Mouse (Mus musculus) left cerebral cortex, postnatal 14 days (tissue): Measurements from ENCODE around the gene Fmn2. TPM values are rescaled to one million over a fixed set of nuclear protein-coding genes. Genes with fewer than 3 reads are reported as not detected.

Experiments used
- DNase-seq, 2 experiments: peaks; one replicate each; pipeline ENCODE4 v3.0.0; 2021 to 2022; ENCODE audit warnings: low spot score in 2 of 2, mixed read lengths in 1 of 2
- intact Hi-C: fragments of 180-260 bp; cut with DNase I; formaldehyde crosslinking; loops from one replicate; pipeline ENCODE4 v1.15.1; 2025
- total RNA-seq, 2 experiments: library from RNA; stranded (reverse); gene quantifications; 2 replicates each; pipeline ENCODE4 v1.2.3; 2021

Fmn2 gene
- total RNA-seq, 2 experiments from 2014 or later, result 57.5 to 64.6 TPM

DNA sequence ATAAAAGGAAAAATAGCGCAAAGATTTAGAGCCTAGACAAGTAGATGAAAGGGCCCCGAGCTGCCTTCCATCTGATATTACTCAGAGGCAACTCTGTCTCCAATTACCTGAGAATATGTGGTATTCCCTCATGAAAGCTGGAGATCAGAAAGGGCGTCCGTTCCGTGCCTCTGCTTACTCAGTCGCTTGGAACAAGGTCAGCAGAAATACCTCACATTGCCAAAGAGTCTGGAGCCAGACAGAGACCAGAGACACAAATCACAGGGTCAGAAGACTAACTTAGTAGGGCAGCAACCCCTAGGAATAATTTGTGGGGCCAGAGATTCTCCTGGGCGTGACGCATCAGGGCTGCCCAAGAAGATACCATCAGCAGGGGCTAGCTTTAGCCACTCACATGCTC lies 237.3 kb downstream of the Fmn2 start:
- DNase-seq, result no peak
- intact Hi-C loops, result no loop called here

DNA sequence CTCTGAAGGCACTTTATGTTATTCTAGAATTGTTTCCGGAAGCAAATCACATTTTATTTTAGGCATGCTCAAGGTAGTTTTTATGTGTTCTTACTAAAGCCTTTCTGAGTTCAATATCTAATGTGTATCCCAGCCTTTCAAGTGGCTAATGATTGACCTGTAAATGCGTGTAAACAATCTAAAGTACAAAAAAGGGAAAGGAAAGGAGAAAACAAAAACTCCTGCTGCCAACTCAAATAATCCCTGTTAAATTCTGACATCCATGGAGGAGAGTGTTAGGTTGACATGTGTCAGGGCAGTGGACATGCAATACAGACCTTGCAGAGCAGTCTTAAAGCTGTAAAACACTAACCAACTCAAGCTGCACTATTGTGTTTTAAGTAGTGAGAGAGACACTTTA lies 241.0 kb downstream of the Fmn2 start:
- no peak for DNase-seq
- intact Hi-C loops, result no loop called here

DNA sequence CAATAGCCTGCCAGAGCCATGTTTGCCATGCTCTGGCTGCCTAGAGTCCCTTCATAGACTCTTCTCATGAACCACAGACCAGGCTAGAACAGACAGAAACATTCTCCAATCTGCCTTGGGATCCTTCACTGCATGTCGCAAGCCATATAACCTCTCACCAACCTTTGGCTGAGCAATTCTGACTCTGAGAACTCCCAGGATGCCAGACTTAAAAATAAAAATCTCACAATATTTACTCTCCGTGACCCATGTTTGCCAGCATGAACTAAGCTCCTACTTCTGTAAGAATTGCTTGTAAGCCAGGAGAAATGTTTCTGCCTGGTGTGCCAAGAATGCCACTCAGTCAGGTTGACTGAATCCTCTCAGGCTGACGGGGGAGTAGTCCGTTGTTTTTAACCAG lies 246.9 kb downstream of the Fmn2 start:
- no peak for DNase-seq
- intact Hi-C loops, result no loop called here

DNA sequence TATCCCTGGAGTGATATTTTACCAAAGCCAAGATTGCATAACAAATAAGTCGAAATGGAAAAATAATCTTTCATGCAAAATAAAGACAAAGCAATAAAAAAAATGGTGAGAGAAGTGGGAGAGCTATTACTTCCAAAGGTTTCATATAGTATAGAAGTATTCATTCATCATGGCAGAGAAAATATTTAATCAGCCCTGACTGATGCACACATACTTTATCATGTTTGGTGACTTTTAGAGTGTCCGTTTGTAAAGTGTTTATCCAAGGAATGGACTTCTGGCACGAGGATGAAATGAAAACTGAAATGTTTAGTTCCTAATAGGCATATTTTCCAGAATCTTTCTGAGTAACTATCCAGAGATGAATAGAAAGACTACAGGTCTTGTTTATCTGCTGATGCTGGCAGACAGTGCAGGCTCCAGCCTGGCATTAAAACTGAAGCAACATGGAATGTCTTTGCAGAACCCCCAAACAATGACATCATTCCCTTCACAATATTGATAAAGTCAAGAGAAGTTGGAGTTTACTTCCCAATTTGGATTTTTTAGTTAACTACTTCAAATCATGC lies 249.4 kb downstream of the Fmn2 start:
- no peak for DNase-seq
- intact Hi-C loops, result no loop called here

DNA sequence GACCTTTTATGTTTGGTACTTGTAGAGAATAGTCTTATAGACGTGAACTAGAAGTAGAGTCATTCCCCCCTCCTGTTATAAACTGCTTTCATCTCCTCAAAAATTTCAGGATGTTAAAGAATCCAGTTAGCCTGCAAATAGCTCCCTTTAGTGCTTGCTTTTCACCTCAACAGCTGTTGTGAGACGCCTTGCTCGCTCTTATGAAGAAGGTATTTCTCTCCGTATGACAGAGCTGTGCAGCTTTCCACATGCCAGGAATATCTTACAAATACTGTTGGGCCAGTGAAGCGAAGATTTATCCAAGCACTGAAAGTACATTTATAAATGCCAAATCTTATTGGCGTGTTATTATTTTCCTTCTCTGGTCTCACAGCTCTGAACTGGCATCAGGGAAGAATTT lies 257.7 kb downstream of the Fmn2 start:
- no peak for DNase-seq
- intact Hi-C loops, result no loop called here

DNA sequence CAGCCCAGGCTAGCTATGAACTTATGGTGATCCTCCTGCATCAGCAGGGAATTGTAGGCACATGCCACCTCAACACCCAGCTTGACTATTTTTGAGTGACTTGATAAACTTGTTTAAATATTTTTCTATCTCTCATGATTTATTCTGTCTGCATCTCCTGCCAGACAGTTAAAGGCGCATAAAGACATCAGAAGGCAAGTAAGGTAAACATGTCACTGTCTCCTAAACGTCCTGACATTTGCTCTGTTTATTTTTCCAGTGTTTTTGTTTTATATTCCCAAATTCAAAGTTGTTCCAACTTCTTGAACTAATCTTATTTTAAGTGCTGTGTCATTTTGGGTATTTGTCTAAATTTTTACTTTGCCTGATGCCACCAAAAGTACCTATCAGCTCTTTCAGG lies 264.1 kb downstream of the Fmn2 start:
- DNase-seq, result no peak
- intact Hi-C loops, result no loop called here

DNA sequence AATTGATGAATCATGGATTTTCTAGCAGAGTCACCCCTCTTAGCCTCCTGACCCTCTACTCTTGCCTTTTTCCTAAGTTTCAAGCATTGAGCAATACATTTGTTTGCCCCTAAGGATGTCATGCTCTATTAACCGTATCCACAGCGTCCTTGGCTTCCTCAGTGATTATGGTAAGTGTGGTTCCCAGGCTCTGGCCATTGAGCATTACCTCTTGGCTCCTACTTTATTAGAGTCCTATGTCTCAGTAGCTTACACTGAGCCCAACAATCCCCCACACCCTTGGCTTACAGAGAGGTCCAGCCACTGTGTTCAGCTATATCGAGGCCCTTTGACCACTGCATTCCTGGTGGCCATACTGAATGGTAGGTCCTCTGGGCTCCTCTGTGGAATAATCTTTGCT lies 265.2 kb downstream of the Fmn2 start:
- intact Hi-C loops, result no loop called here

DNA sequence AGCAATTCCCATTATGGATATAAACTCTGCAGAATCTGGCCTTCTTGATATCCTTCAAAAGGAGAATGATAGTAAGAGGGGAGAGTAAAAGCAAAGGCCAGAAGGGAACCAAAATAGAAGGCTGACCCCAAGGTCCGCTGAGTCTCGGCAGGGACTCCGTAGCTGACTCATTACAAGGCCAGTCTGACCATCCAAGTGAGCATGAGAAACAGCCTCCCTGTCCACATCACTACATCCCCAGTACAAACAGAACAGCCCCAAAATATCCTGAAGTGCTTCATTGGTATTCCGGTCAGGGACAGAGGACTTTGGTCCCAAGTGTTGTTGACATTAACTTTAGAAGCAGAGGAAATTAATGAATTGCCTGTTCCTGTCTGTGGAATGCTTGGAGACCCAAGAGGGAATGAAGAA lies 270.3 kb downstream of the Fmn2 start:
- DNase-seq, result no peak
- intact Hi-C loops, result no loop called here

More for the DNA sequence above, 265.2 kb downstream of the Fmn2 start:
- DNase-seq, result no peak

DNA sequence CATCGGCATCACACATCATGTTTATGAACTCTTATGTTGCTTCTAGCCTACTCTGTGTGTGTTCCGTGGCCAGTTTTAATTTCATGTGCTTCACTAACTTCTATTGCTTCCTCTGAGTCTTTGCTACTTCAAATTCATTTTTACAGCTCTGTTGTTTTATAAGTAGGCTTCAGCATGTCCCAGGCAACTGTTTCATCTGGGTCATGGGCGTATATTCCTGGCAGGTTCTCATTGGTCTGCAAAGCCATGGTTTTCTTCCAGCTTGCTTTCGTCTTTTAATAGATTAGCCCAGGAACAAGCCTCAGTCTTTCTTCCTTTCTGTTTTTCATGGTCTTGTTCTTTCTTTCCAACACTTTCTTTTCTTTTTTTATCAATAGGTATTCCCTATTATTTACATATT lies 279.4 kb downstream of the Fmn2 start:
- DNase-seq, result peak in 1 of 2 experiments; percentile 55
- intact Hi-C loops, result no loop called here

DNA sequence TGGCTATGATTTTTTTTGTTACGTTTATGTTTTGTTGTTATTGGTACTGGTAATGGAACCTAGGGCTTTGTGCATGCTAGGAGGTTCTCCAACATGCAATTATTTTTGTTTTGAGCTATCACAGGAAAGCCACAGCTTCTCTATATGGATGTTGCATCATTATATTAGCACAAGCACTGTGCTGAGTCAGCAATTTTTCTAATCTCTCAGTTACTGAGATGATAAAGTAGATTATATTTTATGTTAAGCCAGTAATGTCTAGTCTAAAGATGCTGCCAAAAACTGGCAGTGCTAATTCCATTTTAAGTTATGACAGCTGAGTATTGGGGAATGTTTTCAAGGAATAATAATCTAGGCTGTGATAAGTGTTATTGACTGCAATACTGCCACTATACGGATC lies 287.0 kb downstream of the Fmn2 start:
- intact Hi-C loops, result no loop called here
- no peak for DNase-seq

DNA sequence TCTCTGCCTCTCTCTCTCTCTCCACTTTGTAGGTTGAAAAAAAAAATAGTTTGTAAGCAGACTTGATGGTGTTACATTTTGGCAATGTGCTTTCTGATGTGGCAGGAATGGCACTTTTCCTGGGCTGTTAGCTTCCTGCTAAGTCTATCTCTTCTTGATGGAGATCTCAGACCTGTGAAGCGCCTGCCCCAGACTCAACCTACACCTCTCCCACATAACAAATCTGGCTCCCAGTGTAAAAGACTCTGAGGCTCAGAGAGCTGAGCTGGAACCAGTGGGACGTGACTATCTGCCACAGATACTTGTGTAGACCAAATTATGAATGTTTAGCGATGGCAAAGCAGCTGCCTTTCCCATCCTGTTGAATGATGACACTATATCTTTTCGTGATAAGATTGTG lies 310.2 kb downstream of the Fmn2 start:
- peak in 1 of 2 experiments; percentile 9 for DNase-seq
- intact Hi-C loops, result no loop called here

DNA sequence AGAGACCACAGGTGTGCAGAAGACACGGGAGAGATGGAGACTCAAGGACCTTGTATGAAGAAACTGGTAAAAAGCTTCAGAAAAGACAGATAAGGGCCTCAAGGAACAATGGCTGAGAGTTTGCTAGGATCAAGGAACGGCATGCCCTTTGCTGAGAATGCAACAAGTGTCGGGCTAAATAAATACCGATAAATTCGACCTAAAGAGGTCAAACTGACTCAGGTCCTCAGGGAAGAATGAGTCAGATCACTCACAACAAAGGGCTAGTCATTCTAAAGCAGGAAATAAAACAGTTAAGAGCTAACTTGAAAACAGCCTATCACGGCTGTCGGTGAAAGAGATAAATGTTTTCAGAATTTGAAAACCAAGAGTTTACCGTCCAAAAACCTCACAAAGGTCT lies 324.9 kb downstream of the Fmn2 start:
- no peak for DNase-seq
- intact Hi-C loops, result no loop called here

DNA sequence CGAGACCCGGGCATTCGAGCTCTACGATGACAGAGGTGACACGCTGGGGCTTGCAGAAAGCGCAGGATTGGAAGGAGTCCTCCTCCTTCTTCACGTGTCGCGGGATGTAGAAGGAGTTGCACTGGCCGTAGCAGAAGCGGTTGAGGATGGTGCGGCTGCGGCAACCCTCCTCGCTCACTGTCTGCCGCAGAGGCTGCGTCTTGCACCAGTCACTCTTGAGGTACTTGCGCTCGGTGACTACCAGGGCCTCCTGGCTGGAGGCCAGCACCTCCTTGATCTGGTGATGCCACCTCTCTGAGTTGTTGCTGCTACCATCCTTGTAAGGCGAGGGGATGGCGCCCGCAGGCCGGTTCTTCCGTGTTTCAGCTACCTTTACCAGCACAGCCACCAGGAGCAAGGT lies 335.2 kb downstream of the Fmn2 start:
- no peak for DNase-seq
- intact Hi-C loops, result no loop called here

DNA sequence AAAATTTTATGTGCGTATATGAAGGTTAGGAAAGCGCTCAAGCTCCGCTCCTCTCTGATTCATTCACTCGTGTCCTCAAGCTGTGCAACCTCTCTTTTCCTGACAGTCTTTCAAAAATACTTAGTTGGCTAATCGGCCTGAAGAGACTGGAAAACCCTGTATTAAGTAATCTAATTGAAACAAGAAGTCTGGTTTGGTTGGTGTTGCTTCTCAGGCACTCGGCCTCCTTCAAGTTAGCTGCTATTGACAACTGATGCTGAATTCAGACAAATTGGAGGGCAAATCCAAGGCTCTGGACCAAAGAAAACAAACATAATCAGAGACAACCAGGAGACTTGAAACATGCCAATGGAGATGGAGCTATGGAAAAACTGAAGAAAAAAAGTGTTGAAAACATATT lies 343.2 kb downstream of the Fmn2 start:
- intact Hi-C loops, result no loop called here
- no peak for DNase-seq

DNA sequence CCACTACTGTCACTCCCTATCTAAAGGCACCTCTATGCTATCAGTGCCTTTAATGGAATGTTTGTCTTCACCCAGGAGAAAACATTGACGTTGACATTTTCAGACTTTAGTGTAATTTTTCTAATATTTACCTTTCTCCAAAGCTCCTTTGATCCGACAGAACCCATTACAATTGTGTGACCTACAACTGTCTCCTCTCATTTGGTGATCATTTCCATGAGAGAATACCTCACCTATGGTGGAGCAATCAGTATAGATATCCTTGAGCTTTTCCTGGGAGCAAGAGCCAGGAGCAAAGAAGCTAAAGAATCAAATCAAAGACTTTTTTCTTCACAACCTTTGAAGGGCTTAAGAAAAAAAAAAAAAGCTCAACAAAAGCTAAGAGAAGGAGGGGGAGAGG lies 354.6 kb downstream of the Fmn2 start:
- DNase-seq, result no peak
- intact Hi-C loops, result no loop called here

DNA sequence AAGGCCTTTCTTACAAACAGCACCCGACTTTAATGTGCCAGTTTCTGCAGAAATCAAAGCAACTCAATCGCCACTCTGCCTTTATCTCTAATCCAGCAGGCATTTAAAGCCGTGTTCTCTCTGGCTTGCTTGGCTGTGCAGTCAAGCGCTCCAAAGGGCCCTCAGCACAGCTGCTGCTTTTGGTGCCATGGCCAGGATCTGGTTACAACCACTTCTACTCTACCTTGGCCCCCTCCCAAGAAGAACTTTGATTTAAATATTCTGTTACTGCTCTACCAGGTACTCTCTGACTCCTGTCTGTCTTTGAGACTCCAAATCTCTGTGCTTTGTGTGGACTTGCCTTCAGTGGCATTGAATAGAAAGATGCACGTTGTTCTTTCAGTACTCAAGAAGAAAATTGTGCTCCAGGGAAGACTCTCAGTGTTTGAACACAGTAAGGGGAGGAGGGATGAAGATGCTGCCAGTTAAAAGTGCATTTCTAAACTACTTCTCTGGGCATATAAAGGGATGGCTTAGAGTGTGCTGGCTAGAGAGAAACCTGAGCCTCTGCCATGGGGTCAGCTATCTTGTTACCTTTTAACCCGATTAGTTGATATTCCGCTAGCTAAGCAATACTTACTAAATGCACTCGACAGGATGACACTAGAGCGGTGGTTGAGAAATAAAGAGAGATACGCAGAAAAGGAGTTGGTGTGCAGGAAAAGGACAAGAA lies 358.9 kb downstream of the Fmn2 start:
- intact Hi-C loops, result no loop called here
- DNase-seq, result no peak

Other genes starting within 250 kb of the Fmn2 start
- gene Olfr419, start 249.8 kb upstream of the Fmn2 start, total RNA-seq, result not detected
- gene Mptx1, start 171.3 kb upstream of the Fmn2 start, total RNA-seq, result not detected
- not detected for gene Olfr417, start 136.7 kb upstream of the Fmn2 start, total RNA-seq
- not detected for gene Olfr248, start 110.8 kb upstream of the Fmn2 start, total RNA-seq
- gene Olfr414, start 77.8 kb upstream of the Fmn2 start, total RNA-seq, result not detected
- gene Olfr220, start 59.7 kb upstream of the Fmn2 start, total RNA-seq, result not detected